Comparison of ENCODE assay signal across 18 mouse cellular contexts in the genomic region with DNA sequence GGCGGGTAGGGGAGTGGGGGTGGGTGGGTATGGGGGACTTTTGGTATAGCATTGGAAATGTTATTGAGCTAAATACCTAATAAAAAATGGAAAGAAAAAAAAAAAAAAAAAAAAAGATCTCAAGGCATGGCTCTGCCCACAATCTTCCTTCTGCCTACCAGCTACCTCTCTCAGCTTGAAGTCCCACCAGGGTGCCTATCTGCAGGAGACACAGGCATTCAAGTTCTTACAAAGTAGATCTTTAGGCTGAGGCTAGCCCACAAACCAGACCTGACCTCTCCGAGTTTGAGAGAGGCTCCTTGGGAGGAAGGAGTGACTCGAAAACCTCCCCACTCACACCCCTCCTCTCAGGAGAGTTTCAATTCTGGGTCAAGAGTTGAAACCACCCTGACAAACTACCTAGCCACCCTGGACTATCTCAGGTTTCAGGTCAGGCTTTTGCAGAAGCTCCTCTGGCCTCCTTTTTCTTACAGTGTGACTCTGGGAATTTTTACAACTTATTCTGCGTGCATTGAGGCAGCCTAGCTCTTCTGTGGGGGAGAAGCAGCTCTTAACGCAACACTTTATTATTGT.
"Had no signal": no experiment of that assay in that cellular context is flagged by ENCODE, and none has a peak within 500 bp of the region (broad histone marks: within the 10 kb centered on the region; RNA-seq: fewer than 3 reads in every experiment).

No protein-coding gene starts in this region.

- H3K4me1 ChIP-seq: midbrain, embryonic 10.5 days; midbrain, embryonic 12.5 days; neural tube, embryonic 13.5 days; neural tube, embryonic 15.5 days; stomach, embryonic 15.5 days had no signal

- DNase-seq: lung, adult 18-20 months; lung, embryonic 14.5 days; lung, postnatal 10 days; lung, postnatal 4 days; midbrain, embryonic 14.5 days; retina, postnatal 1 day; right cerebral cortex, adult 18-20 months; thymus, adult 2 months; thymus, postnatal 25 days; thymus, postnatal 4 days had no signal

- ATAC-seq: midbrain, embryonic 16.5 days had no signal

- H3K9me3 ChIP-seq: midbrain, embryonic 10.5 days; midbrain, embryonic 12.5 days; neural tube, embryonic 13.5 days; neural tube, embryonic 15.5 days; stomach, embryonic 15.5 days had no signal

- H3K27ac ChIP-seq: midbrain, embryonic 10.5 days; midbrain, embryonic 12.5 days; neural tube, embryonic 13.5 days; neural tube, embryonic 15.5 days; stomach, embryonic 15.5 days; stomach, postnatal 0 days had no signal

- H3K4me3 ChIP-seq: midbrain, embryonic 10.5 days; midbrain, embryonic 12.5 days; myocyte; neural tube, embryonic 13.5 days; neural tube, embryonic 15.5 days; stomach, embryonic 15.5 days had no signal

- H3K4me2 ChIP-seq: lung, embryonic 14.5 days; midbrain, embryonic 12.5 days; neural tube, embryonic 13.5 days; neural tube, embryonic 15.5 days; stomach, embryonic 15.5 days had no signal

- H3K36me3 ChIP-seq: midbrain, embryonic 10.5 days; midbrain, embryonic 12.5 days; neural tube, embryonic 13.5 days; neural tube, embryonic 15.5 days; stomach, embryonic 15.5 days had no signal

- H3K27me3 ChIP-seq: midbrain, embryonic 12.5 days; neural tube, embryonic 13.5 days; neural tube, embryonic 15.5 days; stomach, embryonic 15.5 days had no signal

- H3K9ac ChIP-seq: lung, embryonic 14.5 days; midbrain, embryonic 12.5 days; neural tube, embryonic 13.5 days; neural tube, embryonic 15.5 days; stomach, embryonic 15.5 days had no signal
